Mouse (Mus musculus): Measurements from ENCODE around the gene Rps6kb2.

DNA sequence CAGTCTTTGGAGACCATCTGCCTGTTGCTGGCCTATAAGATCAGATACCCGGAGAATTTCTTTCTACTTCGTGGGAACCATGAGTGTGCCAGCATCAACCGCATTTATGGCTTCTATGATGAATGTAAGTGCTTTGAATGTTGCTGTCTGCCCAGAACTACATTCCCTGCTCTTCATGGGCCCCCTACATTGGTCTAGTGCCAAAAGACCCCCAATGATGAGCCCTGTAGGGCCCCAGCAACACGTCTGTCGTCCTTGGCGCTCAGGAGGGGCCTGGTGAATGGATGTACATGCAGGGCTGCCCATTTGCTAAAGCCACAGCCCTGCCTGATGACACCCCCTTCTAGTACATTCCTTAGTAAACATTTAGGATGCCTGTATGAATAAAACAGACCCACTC, 30.0 kb upstream of the Rps6kb2 start:
- TF ChIP-seq ZC3H11A (IDR thresholded peaks at IDR 0.05; ENCODE audit: borderline replicate concordance, low read depth, low read length) (no peak), ZNF384 (IDR thresholded peaks at IDR 0.05; ENCODE audit: low read depth, low read length) (no peak)
